Mouse (Mus musculus): ENCODE measurements around the gene Irs2. TPM values are rescaled to one million over a fixed set of nuclear protein-coding genes. Genes with fewer than 3 reads are reported as not detected.

Irs2 gene
- total RNA-seq (2021), result 10 to 100 TPM in 1 of 2 experiments, 1 to 10 TPM in 1; 7.9 to 12.3 TPM
- long read RNA-seq, experiment 1, partial matches to known transcripts, result 2 of 2 reads
- long read RNA-seq, experiment 1, other reads (novel, unspliced or antisense), result 0 of 2 reads
- long read RNA-seq, experiment 2, partial matches to known transcripts, result 1 of 1 reads
- long read RNA-seq, experiment 2, other reads (novel, unspliced or antisense), result 0 of 1 reads

GRCm38 (mm10) chr8:11008379-11008775 is at the start of gene Irs2:
TSS of gene Irs2 (minus strand) at chr8:11008458.
- intact Hi-C loops (cut with DNase I; ENCODE audit: low total_unique reads), result loop anchor here (5.0 to 10.0 kb wide), 3 partner anchors 166 to 431 kb away; no protein-coding TSS in a partner anchor
- DNase-seq, result no peak

- DNase-seq, result no peak
- intact Hi-C loops (cut with DNase I; ENCODE audit: low total_unique reads), result no loop called here
Measured at GRCm38 (mm10) chr8:11056665-11057064, 48.4 kb upstream of the Irs2 start.

GRCm38 (mm10) chr8:11056175-11056563 is 47.9 kb upstream of the Irs2 start:
- intact Hi-C loops (cut with DNase I; ENCODE audit: low total_unique reads), result no loop called here
- DNase-seq, result no peak

- intact Hi-C loops (cut with DNase I; ENCODE audit: low total_unique reads), result no loop called here
- no peak for DNase-seq
Measured at GRCm38 (mm10) chr8:11055557-11056174, 47.4 kb upstream of the Irs2 start.

GRCm38 (mm10) chr8:11049835-11050234 is 41.6 kb upstream of the Irs2 start:
- no peak for DNase-seq
- intact Hi-C loops (cut with DNase I; ENCODE audit: low total_unique reads), result no loop called here

- intact Hi-C loops (cut with DNase I; ENCODE audit: low total_unique reads), result no loop called here
- DNase-seq, result no peak
Measured at GRCm38 (mm10) chr8:11047812-11048211, 39.6 kb upstream of the Irs2 start.

GRCm38 (mm10) chr8:11044660-11045059 is 36.4 kb upstream of the Irs2 start:
- no peak for DNase-seq
- intact Hi-C loops (cut with DNase I; ENCODE audit: low total_unique reads), result no loop called here

GRCm38 (mm10) chr8:11043591-11043990 is 35.3 kb upstream of the Irs2 start:
- DNase-seq, result peak; percentile 18
- intact Hi-C loops (cut with DNase I; ENCODE audit: low total_unique reads), result no loop called here

GRCm38 (mm10) chr8:11042872-11043587 is 34.8 kb upstream of the Irs2 start:
- no peak for DNase-seq
- intact Hi-C loops (cut with DNase I; ENCODE audit: low total_unique reads), result no loop called here

- no peak for DNase-seq
- intact Hi-C loops (cut with DNase I; ENCODE audit: low total_unique reads), result no loop called here
Measured at GRCm38 (mm10) chr8:11040088-11040487, 31.8 kb upstream of the Irs2 start.

- DNase-seq, result no peak
- intact Hi-C loops (cut with DNase I; ENCODE audit: low total_unique reads), result no loop called here
Measured at GRCm38 (mm10) chr8:11038788-11039187, 30.5 kb upstream of the Irs2 start.

- DNase-seq, result no peak
Measured at GRCm38 (mm10) chr8:11038367-11038766, 30.1 kb upstream of the Irs2 start.

GRCm38 (mm10) chr8:11036790-11037189 is 28.5 kb upstream of the Irs2 start:
- intact Hi-C loops (cut with DNase I; ENCODE audit: low total_unique reads), result no loop called here
- DNase-seq, result no peak

More at GRCm38 (mm10) chr8:11038367-11038766, 30.1 kb upstream of the Irs2 start:
- intact Hi-C loops (cut with DNase I; ENCODE audit: low total_unique reads), result no loop called here

GRCm38 (mm10) chr8:11035628-11036416 is 27.6 kb upstream of the Irs2 start:
- DNase-seq, result no peak
- intact Hi-C loops (cut with DNase I; ENCODE audit: low total_unique reads), result no loop called here

GRCm38 (mm10) chr8:11024871-11025270 is 16.6 kb upstream of the Irs2 start:
- no peak for DNase-seq
- intact Hi-C loops (cut with DNase I; ENCODE audit: low total_unique reads), result no loop called here

GRCm38 (mm10) chr8:11020949-11021572 is 12.8 kb upstream of the Irs2 start:
- intact Hi-C loops (cut with DNase I; ENCODE audit: low total_unique reads), result no loop called here
- DNase-seq, result no peak

GRCm38 (mm10) chr8:11015622-11016021 is 7.4 kb upstream of the Irs2 start:
- DNase-seq, result no peak
- intact Hi-C loops (cut with DNase I; ENCODE audit: low total_unique reads), result no loop called here

GRCm38 (mm10) chr8:11013258-11013657 is 5.0 kb upstream of the Irs2 start:
- peak; percentile 50 for DNase-seq
- intact Hi-C loops (cut with DNase I; ENCODE audit: low total_unique reads), result no loop called here

- intact Hi-C loops (cut with DNase I; ENCODE audit: low total_unique reads), result no loop called here
- no peak for DNase-seq
Measured at GRCm38 (mm10) chr8:11011787-11012485, 3.7 kb upstream of the Irs2 start.
